In the genomic region with DNA sequence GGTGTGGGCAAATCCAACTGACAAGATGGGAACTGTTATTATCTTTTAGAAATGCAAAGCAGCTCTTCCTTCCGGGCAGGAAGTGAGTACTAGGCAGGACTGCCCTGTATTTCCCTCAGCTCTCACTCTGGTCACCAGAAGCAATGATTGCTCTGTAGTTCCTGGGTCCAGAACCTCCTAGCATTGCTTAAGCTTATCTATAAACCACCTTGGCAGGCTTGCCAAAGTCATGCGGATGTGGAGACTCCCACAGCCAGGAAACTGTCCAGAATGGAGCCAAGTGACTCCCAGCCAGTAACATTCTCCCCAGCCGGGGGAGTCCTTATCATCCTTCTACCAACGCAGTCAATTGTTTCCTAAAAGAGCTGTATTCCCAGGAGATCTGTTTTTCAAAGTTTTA, we compare ENCODE assay signal across 9 mouse cellular contexts. TPM values are rescaled to one million over a fixed set of nuclear protein-coding genes. Genes with fewer than 3 reads are reported as not detected.
DNase-seq lines count a peak whose midpoint lies in the region; ATAC-seq and TF ChIP-seq lines count a peak whose summit lies in the region.
"Had no signal": no experiment of that assay in that cellular context is flagged by ENCODE, and none has a peak within 500 bp of the region (broad histone marks: within the 10 kb centered on the region; RNA-seq: fewer than 3 reads in every experiment).

No protein-coding gene starts in this region.

- in situ Hi-C loops in CH12.LX (cut with MboI; ENCODE audit: low pct_ligation_motif_present, low pct_unique_long_range_greater_than_20kb, low sequenced_read_pairs), result no loop called here

- TF ChIP-seq POLR2A in CH12.LX (IDR thresholded peaks at IDR 0.05; ENCODE audit: low read depth, low read length), result no peak

- no peaks in the 10 kb centered on the region for H3K79me2 ChIP-seq in CH12.LX (replicated peaks; ENCODE audit: control insufficient read depth, extremely low read depth, insufficient read depth, poor library complexity, severe bottlenecking)

- DNase-seq in CH12.LX (ENCODE audit: extremely low read depth), result no peak
- peak; percentile 12 to 20 for DNase-seq in kidney, adult 8-10 months
- DNase-seq in lung, postnatal 10 days, result peak; percentile 70
- DNase-seq in frontal cortex, postnatal 25 days (ENCODE audit: low spot score in 2 of 2), result no peak
- no peak for DNase-seq in neural tube, embryonic 10.5 days (ENCODE audit: extremely low spot score, low spot score)
- no peak for DNase-seq in MN1 (ENCODE audit: low spot score)
- DNase-seq in right cerebral cortex, postnatal 14 days, result no peak

- peaks cover 38% of the 10 kb centered on the region for H3K27me3 ChIP-seq in CH12.LX (replicated peaks)
- H3K27me3 ChIP-seq: embryonic facial prominence, embryonic 15.5 days had no signal

- H3K36me3 ChIP-seq in CH12.LX (replicated peaks in 1 of 2; ENCODE audit: control insufficient read depth in 1 of 2, insufficient read depth in 1 of 2, low read length in 1 of 2), result no peaks in the 10 kb centered on the region
- H3K36me3 ChIP-seq: embryonic facial prominence, embryonic 15.5 days had no signal

- TF ChIP-seq CTCF in CH12.LX (conservative IDR thresholded peaks at IDR 0.05 in 1 of 2, IDR thresholded peaks at IDR 0.05 in 1 of 2; ENCODE audit: low read depth in 2 of 2, low read length in 2 of 2), result no peak

- no peak overlapping the region for H3K27ac ChIP-seq in CH12.LX (ENCODE audit: insufficient read depth, low read depth)
- H3K27ac ChIP-seq: embryonic facial prominence, embryonic 15.5 days had no signal

- TF ChIP-seq RAD21 in CH12.LX (IDR thresholded peaks at IDR 0.05; ENCODE audit: low read depth, low read length), result no peak

- H3K9ac ChIP-seq in CH12.LX (ENCODE audit: insufficient read depth, low read depth), result no peak overlapping the region
- H3K9ac ChIP-seq: embryonic facial prominence, embryonic 15.5 days had no signal

- H3K4me2 ChIP-seq in CH12.LX (ENCODE audit: insufficient read depth, low read depth, poor library complexity, severe bottlenecking), result peak overlapping the region; percentile 50; the same call in 1 of the 2 replicates
- H3K4me2 ChIP-seq: embryonic facial prominence, embryonic 15.5 days had no signal

- H3K4me3 ChIP-seq in CH12.LX (replicated peaks in 1 of 3; ENCODE audit: low read depth in 2 of 3, low read length in 2 of 3, poor library complexity in 1 of 3), result no peak overlapping the region
- H3K4me3 ChIP-seq: embryonic facial prominence, embryonic 15.5 days had no signal

- dilution Hi-C loops in CH12.LX (cut with MboI; ENCODE audit: extremely low pct_ligation_motif_present, extremely low pct_unique_long_range_greater_than_20kb, low sequenced_read_pairs), result no loop called here

- TF ChIP-seq EP300 in CH12.LX (IDR thresholded peaks at IDR 0.05; ENCODE audit: low read length), result no peak

- peaks cover 2% of the 10 kb centered on the region for H3K9me3 ChIP-seq in CH12.LX (replicated peaks; ENCODE audit: low read length)
- H3K9me3 ChIP-seq: embryonic facial prominence, embryonic 15.5 days had no signal

- ATAC-seq in common myeloid progenitor, adult 5-6 weeks (replicated peaks; ENCODE audit: low read depth, poor library complexity, severe bottlenecking), result peak; percentile 91

- H3K4me1 ChIP-seq in CH12.LX (ENCODE audit: control insufficient read depth in 1 of 2, insufficient read depth in 2 of 2), result 0 out of 4 replicates have a peak, but pooled peaks cover 0 to 3% of the 10 kb centered on the region in 2 experiments
- H3K4me1 ChIP-seq: embryonic facial prominence, embryonic 15.5 days had no signal

TF ChIP-seq in CH12.LX, 34 proteins besides CTCF, POLR2A, EP300 and RAD21:
- TF ChIP-seq RCOR1 (conservative IDR thresholded peaks at IDR 0.05; ENCODE audit: low read depth, low read length), result no peak
- TF ChIP-seq HCFC1 (IDR thresholded peaks at IDR 0.05; ENCODE audit: low read depth, low read length), result no peak
- no peak for TF ChIP-seq ELF1 (IDR thresholded peaks at IDR 0.05; ENCODE audit: low read depth, low read length)
- TF ChIP-seq USF2 (conservative IDR thresholded peaks at IDR 0.05; ENCODE audit: low read depth, low read length), result no peak

RNA-seq across cellular contexts. Expression of gene Gpr39, which starts 13.7 kb away (rescaled TPM):
- total RNA-seq in CH12.LX (2012; rRNA removed) (not detected in 2 replicates), CH12.LX (2014; rRNA removed) (not detected in 2 replicates)
- polyA plus RNA-seq in CH12.LX (2012; ENCODE audit: insufficient read length, low read depth), result not detected in 2 replicates
- not detected in 2 replicates for total RNA-seq in common myeloid progenitor, adult 5-6 weeks (2017)

Comparison
In these comparisons a context has a peak if more than half of its experiments do, and no peak if none do; other contexts are left out.
1. DNase-seq: peak in kidney, adult 8-10 months (2 of 2) and lung, postnatal 10 days (single experiment); none in CH12.LX (single experiment), frontal cortex, postnatal 25 days (0 of 2), neural tube, embryonic 10.5 days (single experiment), MN1 (single experiment) and right cerebral cortex, postnatal 14 days (single experiment).